Mouse (Mus musculus) mouse embryonic stem cell (cell line): ENCODE results near the gene Wdhd1.

ENCODE experiments used
- in situ Hi-C, 2 experiments: fragments of 300-500 bp; cut with MboI; formaldehyde crosslinking; loops; 1 replicate in 1 of 2; 3 replicates in 1 of 2; pipeline ENCODE4 v1.14.3; 2019 to 2020; ENCODE audit warnings: low sequenced_read_pairs in 2 of 2, low pct_unique_long_range_greater_than_20kb in 1 of 2, mixed read lengths in 1 of 2; ENCODE audit not compliant: unreplicated experiment in 1 of 2

Wdhd1 gene

DNA sequence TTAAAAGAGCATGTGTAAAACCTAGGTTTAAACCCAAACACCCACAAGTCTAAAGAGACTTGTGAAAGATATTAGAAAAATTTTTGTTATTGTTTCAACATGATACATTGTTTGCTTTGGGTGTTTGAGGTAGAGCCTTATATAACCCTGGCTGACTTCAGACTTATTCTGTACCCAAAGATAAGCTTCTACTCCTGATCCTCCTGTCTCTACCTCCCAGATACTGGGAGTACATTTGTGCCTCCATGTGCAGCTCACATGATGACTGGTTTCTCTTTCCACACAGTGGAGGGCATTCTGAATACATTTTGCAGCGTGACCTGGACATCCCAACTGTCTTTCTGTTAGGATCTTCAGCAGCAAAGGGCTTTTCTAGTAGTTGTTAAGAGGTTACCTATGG is 9.6 kb upstream of the Wdhd1 start:
- in situ Hi-C loops: no loop called here

DNA sequence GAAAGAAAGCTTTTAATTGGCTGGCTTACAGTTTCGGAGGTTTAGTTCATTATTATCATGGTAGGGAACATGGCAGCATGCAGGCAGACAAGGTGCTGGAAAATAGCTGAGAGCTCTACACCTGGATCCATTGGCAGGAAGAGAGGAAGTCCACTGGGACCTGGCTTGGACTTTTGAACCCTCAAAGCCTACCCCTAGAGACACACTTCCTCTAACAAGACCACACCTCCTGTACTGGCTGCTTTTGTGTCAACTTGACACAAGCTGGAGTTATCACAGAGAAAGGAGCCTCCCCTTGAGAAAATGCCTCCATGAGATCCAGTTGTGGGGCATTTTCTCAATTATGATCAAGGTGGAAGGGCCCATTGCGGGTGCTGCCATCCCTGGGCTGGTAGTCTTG is 8.6 kb upstream of the Wdhd1 start:
- in situ Hi-C loops: no loop called here

DNA sequence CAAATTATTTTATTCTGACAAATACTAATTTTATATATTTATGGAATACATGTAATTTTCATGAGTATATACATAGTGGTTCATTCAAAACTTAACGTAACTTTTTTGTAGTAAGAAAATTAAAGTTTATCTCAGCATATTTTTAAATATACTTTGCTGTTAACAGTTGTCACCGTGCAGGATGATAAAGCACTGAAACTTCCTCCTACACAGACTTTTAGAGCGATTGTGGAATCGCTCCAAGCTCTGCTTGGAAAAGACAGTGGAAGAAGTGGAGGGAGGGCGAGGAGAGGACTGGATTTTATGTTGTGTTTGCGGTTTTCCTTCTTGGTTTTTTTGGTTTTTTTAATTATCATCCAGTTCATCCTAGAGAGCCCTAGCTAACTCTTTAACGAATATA is 6.9 kb upstream of the Wdhd1 start:
- in situ Hi-C loops: no loop called here

DNA sequence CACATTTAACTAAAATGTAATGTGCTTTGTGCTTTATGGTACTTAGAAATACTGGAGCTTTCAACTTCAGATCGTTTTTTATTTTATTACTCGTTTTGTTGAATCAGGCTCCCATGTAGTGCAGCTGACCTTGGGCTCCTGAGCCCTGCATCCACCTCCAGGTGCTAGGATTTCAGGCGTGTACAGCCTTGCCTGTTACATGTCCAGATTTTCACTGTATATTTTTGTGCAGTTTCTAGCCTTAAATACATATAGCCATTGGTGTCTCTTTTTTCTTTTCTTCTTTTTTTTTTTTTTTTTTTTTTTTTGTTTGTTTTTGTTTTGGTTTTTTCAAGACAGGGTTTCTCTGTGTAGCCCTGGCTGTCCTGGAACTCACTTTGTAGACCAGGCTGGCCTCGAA is 4.9 kb upstream of the Wdhd1 start:
- in situ Hi-C loops: no loop called here

DNA sequence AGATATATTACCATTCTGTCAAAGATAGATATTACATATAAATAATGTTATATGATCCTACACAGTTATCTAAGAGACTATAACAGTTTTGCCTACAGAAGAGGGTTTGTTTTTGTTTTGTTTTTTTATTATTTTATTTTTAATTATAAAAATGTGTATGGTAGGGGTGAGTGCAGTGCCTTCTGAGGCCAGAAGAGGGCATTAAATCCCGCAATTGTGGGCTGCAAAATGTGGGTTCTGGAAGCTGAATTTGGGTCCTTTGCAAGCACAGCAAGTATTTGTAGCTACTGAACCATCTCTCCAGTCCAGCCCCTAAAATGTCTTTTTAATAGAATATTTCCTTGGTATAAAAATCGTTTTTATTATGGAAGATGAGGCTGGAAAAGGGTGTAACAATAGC is 2.4 kb upstream of the Wdhd1 start:
- in situ Hi-C loops: no loop called here

DNA sequence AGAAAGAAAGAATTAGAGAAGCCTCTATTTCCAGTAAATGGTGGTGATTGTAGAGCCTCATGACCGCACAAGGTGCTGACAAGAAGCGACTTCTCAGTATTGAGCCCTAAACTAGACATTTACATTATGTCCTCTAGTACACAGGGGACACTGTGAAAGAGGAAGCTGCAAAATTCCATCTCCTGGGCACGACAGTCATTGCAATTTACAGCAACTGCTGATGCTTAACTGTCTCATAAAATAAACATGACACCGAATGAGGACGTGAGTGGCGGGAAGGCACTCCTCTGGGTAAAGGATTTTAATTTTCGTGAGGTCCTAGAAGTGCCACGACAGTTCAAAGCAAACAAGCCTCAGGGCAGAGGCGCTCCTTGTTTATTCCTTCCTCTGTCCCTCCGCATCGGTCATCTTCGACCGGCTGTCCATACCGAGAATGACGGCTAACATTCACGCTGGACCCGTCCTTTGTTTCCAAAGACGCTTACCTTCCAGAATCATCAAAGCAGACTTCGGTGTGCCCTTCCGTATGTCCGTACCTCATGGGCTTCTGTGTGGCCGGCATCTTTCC is 537 bp downstream of the Wdhd1 start:
- in situ Hi-C loops: no loop called here

DNA sequence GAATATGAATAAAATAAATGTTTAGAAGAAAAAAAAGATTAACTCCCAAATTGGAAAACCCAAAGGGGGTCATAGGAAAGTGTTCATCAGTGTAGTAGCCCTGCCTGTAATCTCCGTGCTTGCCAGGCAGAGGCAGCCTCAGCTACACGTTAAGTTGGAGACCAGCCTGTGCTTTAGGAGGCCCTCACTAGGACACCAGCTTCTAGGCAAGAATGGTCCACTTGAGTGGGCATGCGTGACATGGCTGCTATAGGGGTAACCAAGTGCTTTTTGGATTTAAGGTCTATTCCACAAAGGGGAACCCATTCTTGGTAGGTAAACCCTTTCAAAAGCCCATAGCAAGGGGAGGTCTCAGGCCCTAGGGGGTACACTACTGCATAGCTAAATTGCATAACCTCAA is 1.2 kb downstream of the Wdhd1 start:
- in situ Hi-C loops: no loop called here

DNA sequence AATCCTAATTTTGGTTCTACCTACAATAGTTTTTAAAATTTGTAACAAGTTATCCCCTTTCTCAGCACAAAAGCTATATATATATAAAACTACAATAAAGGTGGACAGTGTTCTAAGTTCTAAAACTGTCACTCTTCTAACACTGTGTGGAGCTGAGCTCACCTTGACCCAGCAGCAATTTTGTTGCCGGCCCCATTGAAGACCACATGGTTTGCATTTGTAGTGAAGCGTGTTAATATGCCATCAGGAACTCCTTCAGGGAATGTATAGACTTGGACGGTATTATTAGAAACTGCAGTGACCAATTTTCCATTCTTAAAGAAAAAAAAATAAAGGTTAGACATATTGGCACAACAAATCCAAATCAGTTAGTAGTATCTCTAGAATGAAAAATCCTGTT is 2.9 kb downstream of the Wdhd1 start:
- in situ Hi-C loops: loop anchor here in 1 of 2 experiments (25.0 kb wide), 1 partner anchor 1936 kb away; the partner anchor contains the start of gene Psmc6

DNA sequence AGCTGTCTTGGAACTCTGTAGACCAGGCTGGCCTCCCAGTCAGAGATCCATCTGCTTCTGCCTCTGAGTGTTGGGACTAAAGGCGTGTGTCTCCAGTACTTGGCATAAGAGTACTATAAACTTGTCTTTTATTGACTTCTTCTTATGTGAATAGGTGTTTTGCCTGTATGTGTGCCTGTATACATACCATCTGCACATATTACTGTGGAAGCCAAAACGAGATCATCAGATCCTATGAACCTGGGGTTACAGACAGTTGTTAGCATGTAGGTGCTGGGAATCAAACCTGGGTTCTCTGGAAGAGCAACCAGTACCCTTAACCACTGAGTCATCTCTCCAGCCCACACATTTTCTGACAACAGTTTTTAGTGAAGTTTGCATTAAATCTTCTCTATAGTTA is 7.0 kb downstream of the Wdhd1 start:
- in situ Hi-C loops: loop anchor here in 1 of 2 experiments (25.0 kb wide), 1 partner anchor 1932 kb away; the partner anchor contains the start of gene Psmc6

DNA sequence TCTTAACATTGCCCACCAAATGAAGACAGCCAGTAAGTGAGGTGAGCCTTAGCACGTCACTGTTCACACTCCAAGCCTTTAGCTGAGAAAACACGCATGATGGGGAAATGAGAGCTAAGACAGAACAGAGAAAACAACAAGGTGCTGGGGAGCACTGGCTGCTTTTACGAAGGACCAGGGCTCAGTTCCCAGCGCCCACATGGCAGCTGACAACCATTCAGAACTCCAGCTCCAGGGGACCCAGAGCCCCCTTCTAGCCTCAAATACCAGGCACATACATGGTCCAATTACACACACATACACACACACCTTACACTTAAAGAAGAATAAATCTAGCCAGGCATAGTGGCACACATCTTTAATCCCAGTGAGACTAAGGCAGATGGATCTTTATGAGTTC is 7.6 kb downstream of the Wdhd1 start:
- in situ Hi-C loops: loop anchor here in 1 of 2 experiments (25.0 kb wide), 1 partner anchor 1932 kb away; the partner anchor contains the start of gene Psmc6

DNA sequence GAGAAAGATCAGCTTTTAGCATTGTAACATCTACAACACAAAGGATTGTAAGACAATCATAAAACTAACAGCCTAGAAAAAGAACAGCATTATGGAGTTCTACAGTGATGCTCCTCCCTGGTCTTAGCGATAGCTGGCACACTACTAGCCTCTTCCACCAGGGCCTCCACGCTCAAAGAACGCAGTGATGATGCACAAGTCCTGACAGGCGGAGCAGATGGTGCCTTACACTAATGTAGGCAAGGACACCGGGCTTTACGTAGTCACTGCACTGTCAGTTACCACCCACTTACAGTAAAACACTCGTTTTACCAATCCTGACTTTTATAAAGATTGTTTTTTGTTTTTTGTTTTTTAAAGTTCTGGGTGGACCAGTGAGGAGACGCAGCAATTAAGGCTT is 10.8 kb downstream of the Wdhd1 start:
- in situ Hi-C loops: loop anchor here in 1 of 2 experiments (25.0 kb wide), 1 partner anchor 1929 kb away; the partner anchor contains the start of gene Psmc6

DNA sequence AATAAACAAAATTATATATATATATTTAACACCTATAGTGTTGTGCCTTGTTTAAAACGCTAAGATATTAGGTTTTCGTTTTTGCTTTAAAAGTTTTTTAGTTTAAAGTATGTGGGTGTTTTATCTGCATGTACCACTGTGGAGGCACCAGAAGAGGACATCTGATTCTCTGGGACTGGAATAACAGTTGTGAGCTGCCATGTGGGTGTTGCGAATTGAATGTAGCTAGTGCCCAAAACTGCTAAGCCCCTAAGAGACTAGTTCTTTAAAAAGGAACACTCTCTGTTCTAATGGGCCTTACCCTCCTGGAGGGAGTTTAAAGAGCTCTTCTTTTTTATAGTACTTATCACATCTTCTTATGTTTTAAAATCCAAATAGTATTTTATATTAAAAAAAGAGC is 11.8 kb downstream of the Wdhd1 start:
- in situ Hi-C loops: loop anchor here in 1 of 2 experiments (25.0 kb wide), 1 partner anchor 1928 kb away; the partner anchor contains the start of gene Psmc6

DNA sequence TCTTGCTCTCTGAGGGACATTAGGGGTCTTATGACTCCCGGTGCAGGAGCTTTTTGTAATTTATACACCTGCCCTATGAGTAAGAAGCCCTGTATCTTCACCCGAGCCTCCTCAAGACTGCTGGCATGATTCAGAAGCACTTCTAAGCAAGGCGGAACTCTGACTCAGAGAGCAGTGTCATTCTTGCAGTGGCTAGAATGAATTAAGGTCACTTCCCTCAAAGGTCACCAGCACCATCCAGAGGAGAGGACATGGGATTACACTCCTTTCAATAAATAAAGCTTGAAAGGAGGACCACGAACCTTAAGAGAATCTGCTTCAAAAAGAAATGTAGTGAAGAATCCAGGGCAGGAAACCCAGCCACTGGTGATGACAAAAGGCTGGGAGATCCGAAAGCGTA is 26.8 kb downstream of the Wdhd1 start:
- in situ Hi-C loops: loop anchor here in 1 of 2 experiments (25.0 kb wide), 1 partner anchor 1913 kb away; the partner anchor contains the start of gene Psmc6

DNA sequence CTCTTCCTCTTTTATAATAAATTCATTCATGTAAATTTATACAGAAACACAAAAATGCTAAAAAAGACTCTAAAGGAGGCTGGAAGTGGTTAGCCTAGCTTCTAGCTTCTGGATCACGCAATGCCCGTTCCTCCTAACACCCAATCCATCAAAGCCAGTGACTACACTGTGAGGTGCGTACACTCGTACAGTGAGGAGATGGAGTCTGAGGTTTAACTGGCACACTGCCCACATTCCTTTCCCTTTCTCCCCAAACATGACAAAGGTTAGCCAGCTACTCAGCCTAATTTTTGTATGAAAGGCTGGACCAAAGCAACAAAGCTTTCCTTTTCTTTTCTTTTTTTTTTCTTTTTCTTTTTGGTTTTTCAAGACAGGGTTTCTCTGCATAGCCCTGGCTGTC is 33.9 kb downstream of the Wdhd1 start:
- in situ Hi-C loops: no loop called here

DNA sequence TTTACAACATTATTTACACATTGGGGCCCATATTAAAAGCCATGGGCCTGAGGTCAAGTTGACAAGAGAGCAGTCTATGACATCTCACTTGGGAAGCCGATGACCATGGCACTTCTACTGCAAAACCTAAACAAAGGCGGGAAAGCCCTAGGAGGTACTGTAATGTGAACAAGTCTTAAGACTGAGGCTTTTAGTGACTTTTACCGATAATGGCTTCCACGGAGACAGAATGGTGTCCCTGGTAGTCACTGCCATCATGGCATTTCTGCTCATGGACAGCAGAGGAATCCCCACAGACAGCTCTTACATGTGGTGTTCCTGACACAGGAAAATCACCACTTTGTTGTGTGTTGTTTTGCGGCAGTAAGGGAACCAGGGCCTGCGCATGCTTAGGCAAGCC is 35.6 kb downstream of the Wdhd1 start:
- in situ Hi-C loops: no loop called here

DNA sequence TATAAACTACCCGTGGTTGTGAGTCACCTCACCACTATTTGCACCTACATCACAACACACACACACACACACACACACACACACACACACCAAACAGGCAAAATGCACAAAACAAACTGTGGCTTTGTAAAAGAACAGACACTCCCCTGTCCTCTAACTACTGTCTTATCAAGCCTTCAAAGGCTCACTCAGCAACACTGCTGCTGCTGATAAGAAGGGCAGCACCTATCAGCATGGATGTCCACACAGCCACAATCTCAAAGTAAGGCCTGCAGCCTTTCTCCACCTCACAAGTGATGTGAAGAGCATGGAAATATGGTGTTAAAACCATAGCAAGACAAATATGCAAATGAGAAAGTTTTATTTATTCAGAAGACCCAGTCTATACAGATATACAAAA is 36.1 kb downstream of the Wdhd1 start:
- in situ Hi-C loops: no loop called here

DNA sequence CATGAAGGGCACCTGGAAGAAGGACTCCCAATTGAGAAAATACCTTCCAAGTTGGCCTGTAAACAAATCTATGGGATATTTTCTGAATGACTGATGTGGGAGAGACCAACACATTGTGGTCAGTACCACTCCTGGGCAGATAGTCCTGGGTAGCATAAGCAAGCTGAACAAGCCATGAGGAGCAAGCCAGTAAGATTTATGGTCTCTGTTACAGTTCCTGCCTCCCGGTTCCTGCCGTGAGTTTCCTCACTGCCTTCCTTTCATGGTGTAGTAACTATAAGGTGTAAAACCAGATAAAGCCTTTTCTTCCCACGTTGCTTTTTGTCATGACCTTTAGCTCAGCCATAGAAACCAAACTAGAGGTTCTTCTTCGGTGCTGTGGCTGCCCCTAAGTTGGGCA is 39.4 kb downstream of the Wdhd1 start:
- in situ Hi-C loops: no loop called here

DNA sequence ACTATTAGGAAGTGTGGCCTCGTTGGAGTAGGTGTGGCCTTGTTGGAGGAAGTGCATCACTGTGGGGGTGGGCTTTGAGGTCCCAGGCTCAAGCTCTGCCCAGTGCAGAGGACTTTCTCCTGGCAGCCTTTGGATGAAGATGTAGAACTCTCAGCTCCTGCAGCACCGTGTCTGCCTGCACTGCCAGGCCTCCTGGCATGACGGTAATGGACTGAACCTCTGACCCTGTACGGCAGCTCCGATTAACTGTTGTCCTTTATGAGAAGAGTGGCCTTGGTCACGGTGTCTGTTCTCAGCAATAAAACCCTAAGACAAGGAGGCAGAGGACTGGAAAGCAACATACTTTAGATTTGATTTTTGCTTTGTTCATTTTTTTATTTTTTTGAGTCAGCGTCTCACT is 40.2 kb downstream of the Wdhd1 start:
- in situ Hi-C loops: no loop called here

DNA sequence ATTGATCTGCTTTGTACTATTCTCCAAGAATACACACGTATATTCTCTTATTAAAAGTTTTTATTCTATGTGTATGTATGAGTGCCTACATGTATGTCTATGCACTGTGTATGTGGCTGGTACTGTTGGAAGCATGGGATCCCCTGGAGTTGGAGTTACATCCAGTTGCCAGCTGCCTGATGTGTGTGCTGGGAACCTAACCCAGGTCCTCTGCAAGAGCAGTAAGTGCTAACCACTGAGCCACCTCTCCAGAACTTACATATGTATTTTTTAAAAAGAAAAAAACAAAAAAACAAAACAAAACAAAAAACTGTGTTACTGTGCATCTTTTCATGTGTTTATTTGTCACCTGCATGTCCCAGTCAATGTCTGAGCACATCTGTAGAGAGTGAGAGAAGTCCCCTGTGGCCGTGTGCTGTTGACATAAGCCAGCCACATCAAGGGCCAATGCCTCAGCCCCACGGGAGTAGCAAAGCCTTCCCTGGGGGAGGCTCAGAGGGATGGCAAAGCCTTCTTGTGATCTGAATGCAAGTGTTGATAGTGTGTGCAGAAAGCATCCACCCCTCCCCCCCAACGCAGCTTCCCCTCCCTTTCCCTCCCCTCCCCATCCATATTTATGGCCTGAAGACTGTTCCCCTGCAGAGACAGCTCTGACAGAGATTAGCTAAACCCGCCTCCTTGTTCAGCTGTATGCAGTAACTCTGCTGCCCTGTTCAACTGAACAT is 42.0 kb downstream of the Wdhd1 start:
- in situ Hi-C loops: no loop called here

DNA sequence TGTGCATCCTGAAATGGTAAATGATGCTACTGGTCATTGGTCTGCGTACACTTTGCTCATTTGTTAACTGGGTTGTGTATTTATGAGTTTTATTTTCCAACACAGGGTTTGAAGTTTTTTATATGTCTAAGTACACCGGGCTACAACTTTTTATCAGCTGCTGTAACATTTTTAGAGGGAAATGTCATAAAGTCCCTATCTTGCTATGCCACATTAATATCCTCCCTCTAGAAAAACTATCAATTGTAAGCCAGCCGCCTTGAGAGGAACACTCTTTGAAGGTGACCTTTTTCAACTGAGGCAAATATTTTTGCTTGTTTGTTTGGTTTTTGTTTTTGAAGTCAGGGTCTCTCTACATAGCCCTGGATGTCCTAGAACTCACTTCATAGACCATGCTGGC is 42.6 kb downstream of the Wdhd1 start:
- in situ Hi-C loops: no loop called here
